Mouse (Mus musculus) forebrain, postnatal 0 days (tissue): ENCODE measurements around the gene Ahdc1. TPM values are rescaled to one million over a fixed set of nuclear protein-coding genes. Genes with fewer than 3 reads are reported as not detected.
A peak's percentile ranks its signal among the peaks of the same experiment; 100 is the strongest.

Source experiments
- ATAC-seq: fragments of 200-750 bp; cut with Nextera tagmentation; 2 replicates; pipeline ENCODE4 v1.8.0; 2017; ENCODE audit warnings: mild to moderate bottlenecking, moderate library complexity
- DNase-seq: peaks from one replicate; pipeline ENCODE4 v3.0.0-alpha.2; 2015
- H3K27ac ChIP-seq: fragments of 300-500 bp; sonication (generic); 2 replicates; pipeline ENCODE4 v1.5.1; 2014; ENCODE audit warnings: low read depth, mild to moderate bottlenecking, antibody characterized with exemption, low read length, moderate library complexity, mixed read lengths
- H3K27me3 ChIP-seq: fragments of 300-500 bp; sonication (generic); 2 replicates; pipeline ENCODE4 v1.6.1; 2014; ENCODE audit warnings: mild to moderate bottlenecking, low read length, mixed read lengths; ENCODE audit not compliant: insufficient read depth
- H3K36me3 ChIP-seq: fragments of 300-500 bp; sonication (generic); 2 replicates; pipeline ENCODE4 v1.6.1; 2014; ENCODE audit warnings: mild to moderate bottlenecking, moderate library complexity; ENCODE audit not compliant: insufficient read depth
- H3K4me1 ChIP-seq: fragments of 300-500 bp; sonication (generic); 2 replicates; pipeline ENCODE4 v1.6.1; 2014; ENCODE audit warnings: antibody characterized with exemption; ENCODE audit not compliant: insufficient read depth
- H3K4me2 ChIP-seq: fragments of 300-500 bp; sonication (generic); 2 replicates; pipeline ENCODE4 v1.6.1; 2014; ENCODE audit warnings: low read depth, mild to moderate bottlenecking, moderate library complexity
- H3K4me3 ChIP-seq: fragments of 300-500 bp; sonication (generic); 2 replicates; pipeline ENCODE4 v1.5.1; 2014; ENCODE audit warnings: low read depth, low read length, mixed read lengths
- H3K9ac ChIP-seq: fragments of 300-500 bp; sonication (generic); 2 replicates; pipeline ENCODE4 v1.6.1; 2014; ENCODE audit warnings: mild to moderate bottlenecking
- H3K9me3 ChIP-seq: fragments of 300-500 bp; sonication (generic); 2 replicates; pipeline ENCODE4 v1.6.1; 2016; ENCODE audit warnings: low read length
- CTCF ChIP-seq: sonication (generic); IDR thresholded peaks from 2 replicates; pipeline ENCODE4 v1.5.1; 2016; ENCODE audit warnings: antibody characterized with exemption, control low read depth, low read depth
- WGBS: fragments of 180-500 bp; shearing (Covaris S2); extraction: QIAGEN DNeasy Blood & Tissue Kit; methylation state at CpG from one replicate; pipeline ENCODE4 v1.1.7; 2014; 5-methylcytosine and 5-hydroxymethylcytosine counted together
- polyA plus RNA-seq: library from polyadenylated mRNA; unstranded; fragments of >200 nt; fragmentation: Nextera tagmentation; extraction: Ambion mirVana; gene quantifications from 2 replicates; pipeline ENCODE4 v1.2.1, GENCODE M21; 2015
- total RNA-seq: library from RNA; depleted of rRNA; stranded (reverse); fragments of >200 nt; gene quantifications from 2 replicates; pipeline ENCODE4 v1.2.3, GENCODE M21; 2014

The Ahdc1 gene
- total and polyA plus RNA-seq, 2 experiments from 2014 or later: 8.4 to 82.4 TPM

DNA sequence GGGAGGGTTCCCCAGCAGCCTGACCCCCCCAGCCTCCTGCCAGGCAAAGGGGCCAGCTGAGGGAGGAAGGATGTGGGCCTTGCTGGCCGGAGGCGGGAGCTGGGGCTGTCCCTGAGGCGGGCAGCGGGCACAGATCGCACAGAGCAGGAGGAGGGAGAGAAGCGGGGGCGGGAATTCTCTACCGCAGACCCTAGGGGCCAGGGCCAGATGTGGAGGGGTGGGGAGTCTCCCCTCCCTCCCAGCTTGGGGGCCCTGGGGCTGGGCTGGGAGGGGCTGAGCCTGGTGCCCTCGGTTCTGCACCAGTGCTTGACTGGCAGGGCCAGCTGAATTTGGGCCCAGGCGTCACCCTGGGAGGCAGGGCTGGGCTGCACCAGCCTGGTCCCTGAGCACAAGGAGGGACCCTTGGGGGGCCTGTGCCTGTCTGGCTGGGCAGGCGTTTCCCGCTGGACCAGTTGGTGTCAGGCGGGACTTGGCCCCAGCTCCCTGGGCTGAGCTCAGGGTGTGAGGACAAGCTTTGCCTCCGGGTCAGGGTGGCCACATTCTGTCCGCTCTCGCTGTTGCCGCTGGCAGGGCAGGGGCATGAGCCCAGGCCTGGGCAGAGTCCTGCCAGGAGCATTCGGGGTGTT lies 2.3 kb downstream of the Ahdc1 start:
- Histone ChIP-seq H3K4me3 (peak overlapping the region; percentile 91), H3K27me3 (peaks cover 11% of the 10 kb centered on the region), H3K4me1 (peaks cover 29% of the 10 kb centered on the region), H3K4me2 (peak overlapping the region; percentile 92), H3K9ac (peak overlapping the region; percentile 98), H3K27ac (peak overlapping the region; percentile 97), H3K9me3 (no peaks in the 10 kb centered on the region), H3K36me3 (no peaks in the 10 kb centered on the region)
- DNase-seq: peak; percentile 53
- TF ChIP-seq CTCF: no peak
- ATAC-seq: peak; percentile 12; the same call in 1 of the 2 replicates
- WGBS: under 1% methylated on average over 16 of the region's 18 CpGs

DNA sequence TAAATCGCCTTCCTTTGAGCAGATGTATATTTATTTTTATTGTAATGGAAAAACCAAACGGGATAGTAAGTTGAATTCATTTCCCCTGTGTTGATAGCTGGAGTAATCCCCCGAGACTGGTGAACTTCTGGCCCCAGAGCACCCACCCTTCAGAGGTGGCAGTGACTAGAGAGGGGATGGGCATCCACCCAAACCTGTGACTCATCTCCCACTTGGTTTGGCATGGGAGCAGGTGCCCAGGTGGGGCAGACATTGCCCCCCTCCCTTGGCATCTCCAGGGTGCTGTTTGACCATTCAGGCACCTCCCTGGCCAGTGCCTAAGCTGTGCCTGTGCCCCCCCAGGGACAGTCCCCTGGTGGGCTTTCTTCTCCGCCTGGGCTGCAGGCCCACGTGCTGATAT lies 3.0 kb downstream of the Ahdc1 start:
- Histone ChIP-seq H3K4me1 (peaks cover 29% of the 10 kb centered on the region), H3K9ac (peak overlapping the region; percentile 98; the same call in 1 of the 2 replicates), H3K27me3 (peaks cover 11% of the 10 kb centered on the region), H3K4me3 (peak overlapping the region; percentile 91), H3K9me3 (no peaks in the 10 kb centered on the region), H3K36me3 (no peaks in the 10 kb centered on the region), H3K4me2 (peak overlapping the region; percentile 92), H3K27ac (0 out of 2 replicates have a peak overlapping the region, but pooled peaks have one; percentile 97)
- DNase-seq: no peak
- no peak for ATAC-seq
- no peak for TF ChIP-seq CTCF
- 12% methylated on average over 5 of the region's 5 CpGs for WGBS

DNA sequence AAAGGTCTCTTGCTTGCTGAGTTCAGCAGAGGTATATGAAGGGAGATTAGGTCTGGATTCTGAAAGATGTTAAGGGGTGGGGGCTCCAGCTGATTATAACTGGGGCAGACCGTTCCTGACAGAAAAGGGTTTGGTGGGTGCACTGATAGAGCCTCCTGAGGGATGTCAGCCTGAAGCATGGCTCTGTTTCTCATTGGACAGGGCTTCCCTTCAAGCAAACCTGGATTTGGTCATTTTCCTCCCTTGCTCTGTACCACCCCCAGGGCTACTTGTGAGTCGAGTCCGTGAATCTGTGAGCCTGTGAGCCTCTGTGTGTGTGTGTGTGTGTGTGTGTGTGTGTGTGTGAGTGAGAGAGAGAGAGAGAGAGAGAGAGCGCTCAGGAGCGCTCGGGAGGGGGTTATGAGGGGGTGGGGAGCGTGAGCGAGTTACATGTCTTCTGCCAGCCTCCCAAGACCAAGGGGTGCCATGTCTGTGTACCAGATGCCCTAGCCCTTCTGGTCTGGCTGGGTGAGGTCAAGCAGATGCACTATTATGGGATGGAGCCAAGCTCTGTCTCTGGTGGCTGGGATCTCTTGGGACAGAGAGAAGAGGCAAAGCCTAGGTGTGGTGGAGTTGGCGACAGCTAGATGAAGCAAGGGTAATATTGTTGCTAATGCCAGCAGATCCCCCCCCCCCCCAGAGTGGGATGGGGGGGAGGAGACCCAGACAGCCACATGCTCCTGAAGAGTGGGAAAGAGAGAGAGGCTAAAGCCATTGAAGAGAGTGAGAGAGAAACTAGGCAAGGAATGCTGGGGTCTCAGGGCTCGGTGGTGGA lies 4.0 kb downstream of the Ahdc1 start:
- TF ChIP-seq CTCF: no peak
- H3K4me2 ChIP-seq: peak overlapping the region; percentile 92
- no peaks in the 10 kb centered on the region for H3K9me3 ChIP-seq
- H3K4me3 ChIP-seq: peak overlapping the region; percentile 91
- H3K36me3 ChIP-seq: peaks cover 2% of the 10 kb centered on the region; the same call in 1 of the 2 replicates
- peaks cover 6% of the 10 kb centered on the region for H3K27me3 ChIP-seq
- H3K9ac ChIP-seq: peak overlapping the region; percentile 98; the same call in 1 of the 2 replicates
- no peak for DNase-seq
- peaks cover 33% of the 10 kb centered on the region for H3K4me1 ChIP-seq
- WGBS: 18% methylated on average over 10 of the region's 10 CpGs
- no peak for ATAC-seq
- H3K27ac ChIP-seq: no peak overlapping the region

DNA sequence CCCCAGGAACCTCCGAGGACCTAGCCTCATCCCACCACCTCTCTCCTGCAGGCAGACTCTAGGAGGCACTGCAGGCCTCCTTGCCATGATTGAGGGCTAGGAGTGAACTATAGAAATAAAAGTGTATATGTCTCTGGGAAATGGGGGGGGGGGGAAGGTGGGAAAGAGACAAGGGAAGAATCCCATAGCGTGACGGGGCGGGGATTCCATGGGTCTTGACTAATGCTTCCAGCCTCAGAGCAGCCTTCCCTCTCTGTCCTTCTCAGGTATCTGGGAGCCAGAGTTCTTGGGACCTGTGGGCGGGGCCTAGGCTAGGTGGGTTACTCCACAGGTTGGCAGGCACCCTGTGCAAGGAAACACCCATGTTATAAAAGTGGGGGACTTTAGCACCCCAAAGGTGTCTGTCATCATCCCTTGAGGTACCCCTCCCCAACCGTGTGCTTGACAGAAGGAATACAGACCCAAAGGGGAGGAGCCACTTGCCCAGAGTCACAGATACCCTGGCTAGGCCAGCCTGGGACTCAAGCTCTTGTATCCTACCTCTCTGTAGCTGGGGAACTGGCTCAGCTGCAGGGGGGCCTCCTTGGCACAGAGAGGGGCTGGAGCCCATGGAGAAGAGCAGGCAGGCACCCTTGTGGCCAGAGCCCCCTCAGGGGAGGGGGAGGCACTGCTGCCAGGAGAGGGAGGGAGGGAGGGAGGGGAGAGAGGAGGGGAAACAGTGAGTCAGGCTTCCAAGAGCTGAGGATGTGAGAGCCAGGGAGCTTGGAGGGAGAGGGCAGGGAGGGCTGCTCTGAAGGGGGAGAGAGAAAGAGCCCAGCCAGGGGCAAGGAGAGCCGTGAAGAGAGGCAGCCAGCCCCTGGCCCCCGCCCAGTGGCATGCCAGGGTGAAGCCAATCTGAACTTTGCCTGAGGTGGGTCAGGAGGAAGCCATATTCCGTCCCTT lies 4.9 kb downstream of the Ahdc1 start:
- 0 out of 2 replicates have a peak overlapping the region, but pooled peaks have one; percentile 14 for H3K9ac ChIP-seq
- ATAC-seq: no peak; the same call in 1 of the 2 replicates
- H3K4me2 ChIP-seq: peak overlapping the region; percentile 92
- H3K4me3 ChIP-seq: no peak overlapping the region; the same call in 1 of the 2 replicates
- peaks cover 2% of the 10 kb centered on the region; the same call in 1 of the 2 replicates for H3K36me3 ChIP-seq
- no peak overlapping the region for H3K27ac ChIP-seq
- DNase-seq: peak; percentile 39
- peaks cover 39% of the 10 kb centered on the region for H3K4me1 ChIP-seq
- H3K27me3 ChIP-seq: no peaks in the 10 kb centered on the region
- no peaks in the 10 kb centered on the region for H3K9me3 ChIP-seq
- peak; percentile 33; the same call in 1 of the 2 replicates for TF ChIP-seq CTCF
- 28% methylated on average over 9 of the region's 9 CpGs for WGBS

DNA sequence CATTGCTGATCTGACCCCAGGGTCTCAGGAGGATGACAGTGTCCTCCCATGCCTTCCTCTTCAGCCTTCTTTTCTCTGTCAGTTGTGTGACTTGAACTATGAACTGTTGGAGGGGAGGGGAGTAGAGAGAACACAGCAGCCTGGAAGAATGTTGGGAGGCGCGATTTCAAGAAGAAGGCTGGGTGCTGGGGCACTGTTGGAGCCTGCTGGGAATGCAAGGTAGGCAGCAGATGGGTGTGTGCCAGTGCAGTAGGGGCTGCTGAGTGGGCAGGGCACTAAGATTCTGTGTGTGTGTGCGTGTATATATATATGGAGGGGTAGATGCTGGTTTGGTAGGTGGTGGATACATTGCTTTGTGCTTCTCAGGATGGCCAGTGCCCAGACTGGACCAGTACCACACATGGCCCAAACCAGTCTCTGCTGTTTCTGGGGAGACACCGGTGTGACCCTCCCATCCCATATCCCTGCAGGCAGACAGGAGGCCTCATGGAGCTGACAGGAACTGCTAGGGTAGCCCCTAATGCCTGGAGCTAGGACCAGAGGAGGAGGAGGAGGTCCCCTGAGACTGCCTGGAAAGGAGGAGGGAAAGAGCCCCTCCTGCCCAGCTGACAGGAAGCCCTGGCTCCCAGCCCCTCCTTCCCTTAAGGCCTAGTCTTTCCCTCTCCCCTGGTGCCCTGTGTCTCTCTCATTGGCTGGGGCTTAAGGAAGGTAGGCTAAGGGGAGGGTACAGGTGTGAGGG lies 5.8 kb downstream of the Ahdc1 start:
- 31% methylated on average over 4 of the region's 4 CpGs for WGBS
- H3K9me3 ChIP-seq: no peaks in the 10 kb centered on the region
- H3K4me3 ChIP-seq: no peak overlapping the region
- DNase-seq: no peak
- peaks cover 2% of the 10 kb centered on the region; the same call in 1 of the 2 replicates for H3K36me3 ChIP-seq
- H3K4me1 ChIP-seq: peaks cover 48% of the 10 kb centered on the region
- TF ChIP-seq CTCF: no peak
- H3K9ac ChIP-seq: 0 out of 2 replicates have a peak overlapping the region, but pooled peaks have one; percentile 14
- H3K27ac ChIP-seq: no peak overlapping the region
- H3K4me2 ChIP-seq: peak overlapping the region; percentile 92; the same call in 1 of the 2 replicates
- no peaks in the 10 kb centered on the region for H3K27me3 ChIP-seq
- ATAC-seq: no peak
